Mouse (Mus musculus): ENCODE results near the gene Mfap1a.

GRCm38 (mm10) chr2:121442259-121443067, 64.0 kb downstream of the Mfap1a start:
- TF ChIP-seq CTCF (IDR thresholded peaks at IDR 0.05; ENCODE audit: insufficient read depth, low read length) (no peak), POLR2A (IDR thresholded peaks at IDR 0.05; ENCODE audit: borderline replicate concordance, extremely low read depth, low read depth, low read length) (no peak)
